Mouse (Mus musculus): ENCODE measurements around the gene Uvssa.

DNA sequence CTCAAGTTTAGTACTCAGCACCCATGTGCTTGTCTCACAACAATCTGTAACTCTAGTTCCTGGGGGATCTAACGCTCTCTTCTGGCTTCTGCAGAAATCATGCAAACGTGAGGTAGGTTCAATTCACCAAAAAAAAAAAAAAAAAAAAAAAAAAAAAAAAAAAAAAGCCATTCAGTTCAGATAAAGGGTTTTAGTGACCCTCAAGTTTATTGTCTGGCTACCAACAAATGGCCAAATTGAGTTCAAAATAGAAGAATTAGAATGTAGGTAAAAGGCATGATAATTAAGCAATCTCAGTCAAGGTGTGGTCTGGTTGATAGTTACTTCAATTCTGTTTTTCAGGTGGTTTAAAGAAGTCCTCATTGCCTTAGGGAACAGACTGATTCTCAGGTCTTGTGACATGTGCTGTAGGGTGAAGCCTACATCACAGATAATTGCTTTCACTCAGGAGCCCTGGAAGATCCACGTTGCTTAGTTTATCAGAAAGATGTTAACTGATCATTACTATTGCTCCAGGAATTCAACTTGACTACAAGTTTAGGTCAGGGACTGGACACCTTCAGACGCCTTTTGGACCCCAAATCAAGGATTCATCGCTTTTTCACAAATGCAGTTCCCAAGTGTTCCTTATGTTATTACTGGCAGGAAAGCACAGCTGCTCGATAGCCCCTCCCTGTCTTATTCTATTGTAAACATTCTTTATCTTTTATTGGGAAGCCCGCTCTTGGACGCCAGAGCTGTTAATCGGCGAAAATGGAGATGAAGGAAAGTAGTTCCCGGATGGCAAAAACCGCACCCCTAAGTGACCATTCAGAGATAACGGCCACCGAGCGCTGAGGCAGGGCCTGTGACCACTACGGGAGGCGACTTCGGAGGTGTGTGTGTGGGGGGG lies 43.7 kb upstream of the Uvssa start:
- TF ChIP-seq CTCF (IDR thresholded peaks at IDR 0.05; ENCODE audit: control insufficient read depth, insufficient read depth, low read length), result no peak
- TF ChIP-seq POLR2A (IDR thresholded peaks at IDR 0.05; ENCODE audit: borderline replicate concordance, control insufficient read depth, low read depth, low read length), result no peak

All from bone marrow, adult 2 months (tissue).